Mouse (Mus musculus): ENCODE measurements around the gene Wdr13. TPM values are rescaled to one million over a fixed set of nuclear protein-coding genes. Genes with fewer than 3 reads are reported as not detected.
"Not testable (repeated sequence)": the region's sequence is repeated elsewhere in the genome, so short reads cannot be mapped to it uniquely, and the experiment has no call there.

The Wdr13 gene
- total RNA-seq, 2 experiments from 2014 or later: 20.3 to 22.2 TPM

- no peak for ATAC-seq (ENCODE audit: poor library complexity, severe bottlenecking)
Observed at GRCm38 (mm10) chrX:8115275-8115674, 17.4 kb downstream of the Wdr13 start.

DNA sequence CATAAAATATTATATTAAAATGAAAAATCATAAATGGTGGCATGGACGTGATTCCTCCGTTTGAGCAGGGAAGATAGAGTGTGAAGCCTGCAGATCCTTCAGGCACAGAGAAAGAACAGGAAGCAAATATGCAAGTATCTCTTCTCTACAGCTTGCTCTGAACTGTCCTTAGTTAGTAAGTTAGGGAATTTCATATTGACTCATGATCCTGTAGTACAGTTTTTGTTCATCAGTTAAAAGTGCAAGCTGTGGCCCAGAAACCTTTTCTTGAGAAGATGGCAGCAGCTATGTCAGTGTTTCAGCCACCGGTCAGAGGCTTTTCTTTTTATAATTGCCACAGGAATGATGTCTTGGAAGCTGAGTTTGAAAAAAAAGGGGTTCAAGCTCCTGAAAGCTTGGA is 27.7 kb downstream of the Wdr13 start:
- ATAC-seq (ENCODE audit: poor library complexity, severe bottlenecking): no peak

DNA sequence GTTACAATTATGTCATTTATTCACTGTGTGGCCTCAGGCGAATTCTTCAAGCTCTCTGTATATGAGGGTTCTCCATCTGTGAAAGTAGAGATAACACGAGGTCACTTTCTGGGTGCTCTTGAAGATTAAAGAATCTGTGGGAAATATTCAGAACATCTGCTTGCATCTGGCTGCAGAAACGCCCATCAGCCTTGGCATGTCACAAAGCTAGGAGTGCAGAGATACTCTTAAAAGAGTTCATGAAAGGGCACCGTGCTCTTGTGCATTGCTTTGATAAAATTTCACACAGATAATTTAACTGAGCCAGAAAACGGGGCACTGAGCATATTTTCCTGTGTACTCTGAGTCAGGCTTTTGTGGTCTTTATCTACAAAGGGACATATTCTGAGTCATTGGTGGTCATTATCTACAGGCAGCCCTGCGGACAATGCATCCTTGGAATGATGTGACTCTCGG is 30.5 kb downstream of the Wdr13 start:
- 0 out of 2 replicates have a peak, but pooled peaks have one; percentile 15 for ATAC-seq (ENCODE audit: poor library complexity, severe bottlenecking)

GRCm38 (mm10) chrX:8101017-8101416 is 31.7 kb downstream of the Wdr13 start:
- ATAC-seq (ENCODE audit: poor library complexity, severe bottlenecking): no peak

DNA sequence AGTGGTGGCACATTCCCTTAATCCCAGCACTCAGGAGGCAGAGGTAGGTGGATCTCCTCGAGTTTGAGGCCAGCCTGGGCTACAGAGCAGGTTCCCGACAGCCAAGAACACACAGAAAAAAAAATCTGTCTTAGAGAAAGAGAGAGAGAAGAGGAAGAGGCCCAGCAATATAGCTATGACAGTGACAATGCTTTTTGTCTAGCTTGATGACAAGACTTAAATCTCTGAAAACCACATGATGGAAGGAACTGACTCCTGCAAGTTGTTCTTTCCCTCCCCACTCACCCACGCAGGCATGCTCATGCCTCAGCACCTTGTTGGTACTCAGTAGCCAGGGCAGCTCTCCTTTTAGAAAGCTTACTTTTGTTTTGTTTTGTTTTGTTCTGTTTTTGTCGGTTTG is 33.3 kb downstream of the Wdr13 start:
- no peak for ATAC-seq (ENCODE audit: poor library complexity, severe bottlenecking)

DNA sequence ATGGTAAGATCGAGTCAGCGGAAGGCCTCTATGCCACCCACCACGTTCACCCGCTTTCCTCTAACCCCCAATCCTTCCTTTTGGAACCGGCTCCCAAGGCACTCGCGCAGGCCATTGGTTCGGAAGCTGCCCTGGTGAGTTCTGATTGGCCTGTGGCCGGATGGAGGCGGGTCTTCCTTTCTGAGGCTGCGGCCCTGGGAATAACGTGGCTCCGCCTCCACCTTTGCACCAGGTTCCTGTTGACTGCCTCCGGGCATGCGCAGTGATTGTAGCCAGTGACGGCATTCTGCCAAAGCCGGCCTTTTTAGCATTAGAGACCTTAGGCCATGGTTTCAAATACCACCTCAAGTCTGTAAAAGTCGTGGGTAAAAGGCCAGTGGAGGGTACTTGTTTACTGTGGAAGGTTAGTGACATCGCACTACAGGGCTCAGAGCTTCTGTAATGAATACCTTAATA is 35.9 kb downstream of the Wdr13 start:
- peak; percentile 98 for ATAC-seq (ENCODE audit: poor library complexity, severe bottlenecking)

GRCm38 (mm10) chrX:8096068-8096786 is 36.5 kb downstream of the Wdr13 start:
- ATAC-seq (ENCODE audit: poor library complexity, severe bottlenecking): peak; percentile 89

GRCm38 (mm10) chrX:8095546-8095945 is 37.1 kb downstream of the Wdr13 start:
- no peak for ATAC-seq (ENCODE audit: poor library complexity, severe bottlenecking)

GRCm38 (mm10) chrX:8090954-8091347 is 41.7 kb downstream of the Wdr13 start:
- ATAC-seq (ENCODE audit: poor library complexity, severe bottlenecking): not testable (repeated sequence)

GRCm38 (mm10) chrX:8090346-8090953 is 42.2 kb downstream of the Wdr13 start, which contains the start of gene Was:
Gene Was (minus strand): TSS chrX:8090498.
- peak; percentile 98 for ATAC-seq (ENCODE audit: poor library complexity, severe bottlenecking)

GRCm38 (mm10) chrX:8089746-8090145 is 42.9 kb downstream of the Wdr13 start:
- 0 out of 2 replicates have a peak, but pooled peaks have one; percentile 17 for ATAC-seq (ENCODE audit: poor library complexity, severe bottlenecking)

DNA sequence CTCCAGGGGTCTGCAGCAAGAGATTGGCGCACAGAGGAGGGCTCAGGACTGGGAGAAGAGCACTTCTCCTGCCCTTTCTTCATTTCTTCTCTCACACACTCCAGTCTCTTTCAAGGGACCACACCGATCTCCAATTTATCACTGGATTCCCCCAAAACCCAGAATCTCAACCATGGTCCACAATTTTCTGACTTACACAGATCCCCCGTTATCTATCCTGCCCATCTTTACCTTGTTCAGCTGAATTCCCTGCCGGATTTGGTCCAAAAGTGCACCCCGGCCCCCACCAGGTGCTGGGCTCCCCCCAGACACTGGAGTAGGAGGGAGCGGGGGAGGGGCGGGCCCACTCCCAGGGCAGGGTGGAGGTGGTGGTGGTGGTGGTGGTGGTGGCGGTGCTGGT is 47.1 kb downstream of the Wdr13 start:
- no peak for ATAC-seq (ENCODE audit: poor library complexity, severe bottlenecking)

DNA sequence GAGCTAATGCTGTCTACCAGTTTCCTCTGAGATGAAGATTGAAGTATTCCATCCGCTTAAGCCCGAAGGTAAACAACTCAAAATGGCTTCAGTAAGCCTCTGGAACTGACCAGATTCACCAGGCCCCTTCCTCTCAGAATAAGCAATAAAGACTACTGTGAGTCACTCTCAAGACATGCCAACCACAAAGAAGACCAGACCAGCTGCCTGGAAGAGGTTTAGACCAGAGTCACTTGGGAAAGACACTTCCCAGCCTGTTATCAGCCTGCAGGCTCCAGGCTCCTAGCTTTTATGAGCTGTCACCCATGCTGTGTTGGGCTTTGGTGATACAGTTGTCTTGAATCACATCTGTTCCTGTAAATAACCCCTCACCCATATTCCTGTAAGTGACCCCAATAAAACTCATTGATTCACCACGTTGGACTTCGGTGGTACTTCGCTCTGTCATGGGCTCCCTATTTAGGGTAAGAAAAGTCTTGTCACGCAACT is 47.9 kb downstream of the Wdr13 start:
- no peak for ATAC-seq (ENCODE audit: poor library complexity, severe bottlenecking)

DNA sequence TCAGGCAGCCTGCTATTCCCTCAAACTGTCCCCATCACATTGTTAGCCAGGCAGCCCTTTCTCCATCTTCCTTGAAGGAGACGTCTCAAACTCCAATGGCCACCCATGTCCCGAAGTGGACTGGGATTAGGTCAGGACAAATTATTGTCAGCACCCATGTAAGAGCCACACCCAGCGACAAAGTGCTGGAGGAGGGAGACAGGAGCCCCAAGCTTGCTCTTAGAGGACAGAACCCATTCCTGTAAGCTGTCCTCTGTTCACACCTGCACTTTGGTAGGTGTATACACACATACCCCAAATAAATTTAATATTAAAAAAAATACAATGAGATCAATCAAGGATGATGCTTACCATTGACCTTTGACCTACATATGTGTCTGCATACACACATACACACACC is 57.6 kb downstream of the Wdr13 start:
- no peak for ATAC-seq (ENCODE audit: poor library complexity, severe bottlenecking)

- ATAC-seq (ENCODE audit: poor library complexity, severe bottlenecking): peak; percentile 100
Observed at GRCm38 (mm10) chrX:8074430-8075014, 58.2 kb downstream of the Wdr13 start, which contains the start of gene Suv39h1. Gene Suv39h1 (minus strand): TSS chrX:8074760.

DNA sequence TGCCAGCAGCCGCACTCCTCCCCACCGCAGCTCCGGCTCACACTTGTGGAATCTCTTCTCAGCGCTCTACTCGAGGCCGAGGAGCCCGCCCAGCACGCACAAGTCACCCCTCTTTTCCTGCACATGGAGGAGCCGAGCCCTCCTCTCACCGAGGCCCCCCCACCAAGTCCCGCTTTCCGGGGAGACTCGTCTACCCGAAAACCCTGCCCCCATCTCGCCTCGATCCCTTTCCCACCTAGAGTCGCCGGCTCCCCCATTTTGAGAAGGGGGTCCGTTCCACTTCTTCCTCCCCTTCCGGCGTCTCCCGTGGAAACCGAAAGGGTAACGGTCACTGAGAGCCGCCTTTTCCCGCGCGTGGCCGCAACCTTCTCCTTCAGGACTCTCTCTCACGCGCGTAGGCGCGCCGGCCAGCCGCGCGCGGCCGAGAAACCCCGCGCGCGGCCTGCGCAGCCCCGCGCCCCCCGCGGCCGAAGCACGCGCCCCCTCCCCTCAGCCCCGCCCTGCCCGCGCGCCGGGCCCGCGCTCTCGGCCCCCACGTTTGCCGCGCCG is 58.7 kb downstream of the Wdr13 start:
- no peak for ATAC-seq (ENCODE audit: poor library complexity, severe bottlenecking)

Other genes starting within 250 kb of the Wdr13 start
- gene Slc35a2, start 248.9 kb downstream of the Wdr13 start, total RNA-seq (2015): 6.4 and 9.8 TPM in 2 replicates
- 10.9 and 13.5 TPM in 2 replicates for gene Slc35a2, start 248.9 kb downstream of the Wdr13 start, total RNA-seq (2017)
- gene Pqbp1, start 233.6 kb downstream of the Wdr13 start, total RNA-seq (2015): 25.6 and 29.8 TPM in 2 replicates
- 116 and 123 TPM in 2 replicates for gene Pqbp1, start 233.6 kb downstream of the Wdr13 start, total RNA-seq (2017)
- 75.8 and 85.4 TPM in 2 replicates for gene Timm17b, start 233.5 kb downstream of the Wdr13 start, total RNA-seq (2015)
- 35.8 and 50.0 TPM in 2 replicates for gene Timm17b, start 233.5 kb downstream of the Wdr13 start, total RNA-seq (2017)
- gene Gm10491, start 225.1 kb downstream of the Wdr13 start, total RNA-seq (2015): not detected in 2 replicates
- gene Gm10491, start 225.1 kb downstream of the Wdr13 start, total RNA-seq (2017): not detected in 2 replicates
- gene Gm10490, start 223.3 kb downstream of the Wdr13 start, total RNA-seq (2015): not detected in 2 replicates
- gene Gm10490, start 223.3 kb downstream of the Wdr13 start, total RNA-seq (2017): not detected in 2 replicates
- not detected in 2 replicates for gene Pcsk1n, start 213.1 kb downstream of the Wdr13 start, total RNA-seq (2015)
- gene Pcsk1n, start 213.1 kb downstream of the Wdr13 start, total RNA-seq (2017): not detected in 2 replicates
- gene Eras, start 204.3 kb downstream of the Wdr13 start, total RNA-seq (2015): not detected in 2 replicates
- gene Eras, start 204.3 kb downstream of the Wdr13 start, total RNA-seq (2017): not detected in 2 replicates
- 6.4 and 7.5 TPM in 2 replicates for gene Hdac6, start 185.0 kb downstream of the Wdr13 start, total RNA-seq (2015)
- 8.0 and 9.3 TPM in 2 replicates for gene Hdac6, start 185.0 kb downstream of the Wdr13 start, total RNA-seq (2017)
- gene Gata1, start 154.8 kb downstream of the Wdr13 start, total RNA-seq (2015): 5.8 and 7.1 TPM in 2 replicates
- gene Gata1, start 154.8 kb downstream of the Wdr13 start, total RNA-seq (2017): 5.6 and 7.6 TPM in 2 replicates
- not detected in 2 replicates for gene Glod5, start 114.4 kb downstream of the Wdr13 start, total RNA-seq (2015)
- gene Glod5, start 114.4 kb downstream of the Wdr13 start, total RNA-seq (2017): not detected in 2 replicates
- gene Suv39h1, start 58.1 kb downstream of the Wdr13 start, total RNA-seq (2015): 37.8 and 43.6 TPM in 2 replicates
- 50.3 and 53.9 TPM in 2 replicates for gene Suv39h1, start 58.1 kb downstream of the Wdr13 start, total RNA-seq (2017)
- 107 and 116 TPM in 2 replicates for gene Was, start 42.4 kb downstream of the Wdr13 start, total RNA-seq (2015)
- gene Was, start 42.4 kb downstream of the Wdr13 start, total RNA-seq (2017): 145 and 149 TPM in 2 replicates
- gene Rbm3, start 13.0 kb upstream of the Wdr13 start, total RNA-seq (2015): 982 and 1,036 TPM in 2 replicates
- gene Rbm3, start 13.0 kb upstream of the Wdr13 start, total RNA-seq (2017): 1,421 and 1,439 TPM in 2 replicates
- gene Tbc1d25, start 43.3 kb upstream of the Wdr13 start, total RNA-seq (2015): 5.9 and 8.4 TPM in 2 replicates
- gene Tbc1d25, start 43.3 kb upstream of the Wdr13 start, total RNA-seq (2017): 2.0 and 2.9 TPM in 2 replicates
- 56.4 and 70.7 TPM in 2 replicates for gene Ebp, start 60.6 kb upstream of the Wdr13 start, total RNA-seq (2015)
- 108 and 125 TPM in 2 replicates for gene Ebp, start 60.6 kb upstream of the Wdr13 start, total RNA-seq (2017)
- 0.27 TPM in 1 of 2 replicates, not detected in the other for gene Porcn, start 73.6 kb upstream of the Wdr13 start, total RNA-seq (2015)
- gene Porcn, start 73.6 kb upstream of the Wdr13 start, total RNA-seq (2017): 0.22 and 0.41 TPM in 2 replicates
- gene Ftsj1, start 119.5 kb upstream of the Wdr13 start, total RNA-seq (2015): 16.3 and 17.5 TPM in 2 replicates
- 14.2 and 14.4 TPM in 2 replicates for gene Ftsj1, start 119.5 kb upstream of the Wdr13 start, total RNA-seq (2017)
- gene Slc38a5, start 138.2 kb upstream of the Wdr13 start, total RNA-seq (2015): 1.3 and 4.1 TPM in 2 replicates
- 2.4 and 3.7 TPM in 2 replicates for gene Slc38a5, start 138.2 kb upstream of the Wdr13 start, total RNA-seq (2017)
- not detected in 2 replicates for gene Ssxb10, start 194.5 kb upstream of the Wdr13 start, total RNA-seq (2015)
- gene Ssxb10, start 194.5 kb upstream of the Wdr13 start, total RNA-seq (2017): not detected in 2 replicates
- gene Ssxb9, start 234.1 kb upstream of the Wdr13 start, total RNA-seq (2015): not detected in 2 replicates
- gene Ssxb9, start 234.1 kb upstream of the Wdr13 start, total RNA-seq (2017): not detected in 2 replicates